Mouse (Mus musculus): Measurements from ENCODE around the gene Lrg1.
A peak's percentile ranks its signal among the peaks of the same experiment; 100 is the strongest.

Gene Lrg1

DNA sequence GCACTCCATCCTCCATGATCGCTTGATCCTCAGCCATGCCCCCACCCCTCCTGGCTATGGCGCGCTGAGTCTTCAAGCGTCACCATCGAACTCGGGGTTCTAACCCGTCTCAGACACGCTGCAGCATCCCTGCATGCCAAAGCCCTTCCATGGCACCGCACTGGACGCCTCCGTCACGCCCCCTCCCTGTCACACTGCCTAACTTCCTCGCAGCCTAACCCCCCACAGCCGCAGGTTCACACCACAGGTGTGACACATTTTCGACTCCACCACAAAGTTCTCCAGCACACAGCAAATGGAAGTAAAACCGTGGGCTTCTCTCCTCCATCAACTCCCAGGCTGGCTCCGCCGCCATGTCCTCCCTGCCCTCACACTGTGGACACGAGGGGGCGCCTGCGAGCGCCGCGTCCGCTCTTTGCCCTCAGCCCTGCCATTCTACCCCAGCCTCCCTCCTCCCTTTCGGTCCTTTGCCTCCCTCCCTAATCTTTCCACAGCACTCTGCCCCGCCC lies 12.7 kb upstream of the Lrg1 start:
- peak; percentile 43 for DNase-seq (ENCODE audit: low read depth, low spot score)

DNA sequence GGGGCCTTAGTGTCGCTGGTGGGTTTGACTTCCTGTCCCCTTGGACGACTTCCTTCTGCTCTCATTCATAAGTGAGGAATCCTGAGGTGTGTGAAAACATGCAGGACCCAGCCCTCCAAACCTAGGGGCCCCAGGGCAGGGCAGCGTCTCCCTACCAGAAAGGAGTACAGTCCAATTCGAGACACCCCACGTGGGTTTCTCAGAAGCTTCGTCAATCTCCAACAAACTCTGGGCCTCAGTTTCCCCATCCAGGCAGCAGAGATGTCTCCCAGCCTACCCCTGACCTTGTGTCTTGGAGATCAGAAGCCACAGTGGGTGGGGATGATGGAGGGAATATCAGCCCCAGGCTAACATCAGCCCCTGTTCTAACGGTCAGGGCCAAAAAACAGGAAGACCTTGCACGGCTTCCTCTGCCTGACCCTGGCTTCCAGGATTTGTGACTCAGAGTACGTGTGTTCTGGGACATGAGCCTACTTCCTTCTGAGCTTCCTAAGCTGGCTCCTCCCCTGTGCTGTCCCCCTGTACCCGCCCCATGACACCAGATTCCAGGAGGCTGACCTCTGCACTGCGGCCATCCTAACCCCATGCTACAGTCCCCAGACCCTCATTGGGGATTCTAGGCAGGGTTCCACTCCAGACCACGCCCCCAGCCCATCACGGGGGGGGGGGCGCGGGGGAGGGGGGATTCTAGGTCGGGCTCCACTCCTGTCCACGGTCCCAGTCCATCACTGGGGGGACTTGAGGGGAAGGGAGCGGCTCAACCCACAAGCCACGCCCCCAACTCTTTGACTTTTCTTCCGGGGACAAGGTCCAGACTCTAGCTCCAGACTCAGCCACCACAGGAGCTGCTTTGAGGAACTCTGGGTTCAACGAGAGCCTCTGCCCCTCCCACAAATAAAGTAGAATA lies 11.9 kb upstream of the Lrg1 start:
- no peak for DNase-seq (ENCODE audit: low read depth, low spot score)

- peak; percentile 50 for DNase-seq (ENCODE audit: low read depth, low spot score)
These were observed 10.9 kb upstream of the Lrg1 start for GRCm38 (mm10) chr17:56132661-56133060.

DNA sequence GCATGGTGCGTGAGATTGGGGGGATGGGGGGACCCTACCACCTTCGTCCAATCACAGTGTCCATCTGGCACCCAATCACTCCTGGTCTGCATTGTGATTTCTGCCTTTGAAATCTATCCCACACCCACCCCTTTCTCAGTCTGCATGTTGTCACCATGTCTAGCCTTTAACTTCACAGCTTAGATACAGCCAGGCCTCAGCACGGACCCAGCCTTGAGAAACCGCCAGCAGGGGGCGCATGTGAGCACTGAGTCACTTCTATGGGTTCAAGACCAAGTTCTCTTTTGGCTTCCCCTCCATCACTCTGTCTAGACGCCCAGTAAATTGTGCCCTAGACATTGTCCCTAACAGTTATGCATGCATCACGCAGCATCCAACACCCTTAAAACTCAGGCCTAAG lies 10.0 kb upstream of the Lrg1 start:
- peak; percentile 34 for DNase-seq (ENCODE audit: low read depth, low spot score)

DNA sequence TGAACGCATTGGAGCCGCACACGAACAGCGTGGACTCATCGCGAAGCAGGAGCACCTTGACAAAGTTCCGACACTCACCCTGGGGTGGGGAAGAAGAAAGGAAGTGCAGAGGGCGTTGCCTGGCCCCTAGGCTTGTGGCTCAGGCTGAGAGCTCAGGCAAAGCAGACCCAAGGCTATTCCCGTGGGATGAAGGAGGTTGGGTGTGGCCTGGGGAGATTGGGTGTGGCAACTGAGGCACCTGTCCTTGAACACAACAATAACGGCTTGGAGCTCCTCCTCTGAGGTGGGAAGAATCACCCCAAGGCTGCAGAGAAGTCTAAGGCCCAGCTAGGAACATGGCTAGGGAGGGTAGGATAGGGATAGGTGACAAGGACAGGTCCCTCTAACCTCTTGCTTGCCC lies 9.3 kb upstream of the Lrg1 start:
- no peak for DNase-seq (ENCODE audit: low read depth, low spot score)

DNA sequence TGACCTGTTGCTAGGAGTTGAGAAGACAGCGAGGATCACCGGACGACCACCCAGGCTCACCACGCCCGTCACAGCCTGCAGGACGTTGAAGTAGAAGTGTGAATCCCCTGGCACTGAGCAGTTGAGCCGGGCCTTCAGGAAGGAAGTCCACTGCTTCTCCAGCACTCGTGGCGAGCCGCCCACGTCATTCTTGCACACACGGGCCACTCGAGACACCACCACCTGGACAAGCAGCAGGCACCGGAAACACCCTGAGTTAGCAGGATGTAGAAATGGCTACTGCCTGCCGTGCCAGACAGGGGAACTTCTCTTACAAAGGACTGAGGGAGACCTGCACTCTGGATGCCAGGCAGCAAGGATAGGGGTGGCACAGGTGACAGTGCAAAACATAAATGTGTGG lies 6.4 kb upstream of the Lrg1 start:
- no peak for DNase-seq (ENCODE audit: low read depth, low spot score)

GRCm38 (mm10) chr17:56126175-56126574 lies 4.4 kb upstream of the Lrg1 start:
- no peak for DNase-seq (ENCODE audit: low read depth, low spot score)

- no peak for DNase-seq (ENCODE audit: low read depth, low spot score)
These were observed 3.5 kb upstream of the Lrg1 start for GRCm38 (mm10) chr17:56125276-56125630.

- peak; percentile 71 for DNase-seq (ENCODE audit: low read depth, low spot score)
These were observed 2.8 kb upstream of the Lrg1 start for GRCm38 (mm10) chr17:56124377-56125275.

DNA sequence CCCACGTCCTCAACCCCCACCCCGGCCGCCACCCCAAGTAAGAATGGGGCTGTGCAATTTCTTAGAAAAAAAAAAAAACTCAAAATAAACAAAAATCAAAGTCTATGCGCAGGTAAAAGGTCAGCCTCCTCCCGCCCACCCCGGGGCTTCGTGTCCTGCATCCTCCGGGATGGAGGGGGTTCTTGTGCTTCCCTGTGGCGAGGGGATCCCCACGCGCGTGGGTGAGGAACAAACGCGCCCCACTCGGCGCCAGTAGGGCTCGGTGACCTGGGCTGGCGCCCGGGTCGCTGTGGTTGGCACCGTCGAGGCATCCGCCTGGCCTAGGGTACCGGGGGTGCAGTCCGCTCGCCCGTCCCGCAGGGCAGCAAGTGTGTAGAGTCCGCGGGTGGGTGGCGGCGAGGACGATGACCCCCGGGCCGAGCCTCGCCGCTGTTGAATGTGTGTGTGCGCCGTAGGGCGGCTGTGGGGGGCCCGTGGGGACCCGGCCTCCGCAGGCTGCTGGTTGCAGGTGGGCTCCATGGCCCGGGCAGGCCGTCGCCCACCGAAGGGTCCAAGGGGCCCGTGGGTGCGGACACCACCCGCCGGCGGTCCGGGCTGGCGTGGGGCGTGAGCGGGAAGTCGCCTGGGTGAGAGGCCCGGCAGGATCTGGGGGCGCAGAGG lies 2.0 kb upstream of the Lrg1 start:
- no peak for DNase-seq (ENCODE audit: low read depth, low spot score)

DNA sequence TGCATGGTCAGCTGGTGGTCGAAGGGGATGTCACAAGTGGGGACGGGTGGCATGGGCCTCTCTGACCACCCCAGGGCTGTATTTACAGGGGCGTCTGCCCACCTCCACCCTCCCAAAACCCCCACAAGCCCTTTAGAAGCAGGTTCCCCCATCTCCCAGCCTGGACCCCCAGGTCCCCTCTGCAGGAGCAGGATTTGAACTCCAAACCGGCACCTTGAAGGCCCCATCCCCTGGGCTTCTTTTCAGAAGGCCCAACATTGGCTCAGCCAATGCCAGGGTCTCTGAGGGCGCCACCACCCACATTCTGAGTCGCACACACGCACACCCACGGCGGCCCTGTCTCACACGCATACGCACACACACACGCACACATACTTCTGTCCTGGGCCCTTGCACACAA lies 1.4 kb upstream of the Lrg1 start:
- no peak for DNase-seq (ENCODE audit: low read depth, low spot score)

GRCm38 (mm10) chr17:56119981-56120880 lies 1.6 kb downstream of the Lrg1 start:
- DNase-seq (ENCODE audit: low read depth, low spot score) = no peak

DNA sequence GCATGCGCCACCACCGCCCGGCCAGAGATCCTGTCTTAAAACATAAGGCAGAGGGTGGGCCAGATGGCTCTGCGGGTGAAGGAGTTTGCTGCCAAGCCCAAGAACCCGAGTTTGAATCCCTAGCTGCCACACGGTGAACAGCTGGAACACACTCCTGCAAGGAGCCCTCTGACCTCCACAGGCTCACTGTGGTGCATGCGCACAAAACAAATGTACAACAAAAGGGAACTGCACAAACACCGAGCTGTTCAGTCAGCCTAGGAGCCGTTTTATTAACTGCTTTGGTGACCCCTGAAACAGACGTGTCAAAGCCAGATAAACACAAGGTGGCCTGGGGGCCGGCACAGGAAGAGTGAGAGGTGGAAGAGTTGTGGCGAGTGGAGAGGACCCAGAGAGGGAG lies 2.4 kb downstream of the Lrg1 start:
- no peak for DNase-seq (ENCODE audit: low read depth, low spot score)

DNA sequence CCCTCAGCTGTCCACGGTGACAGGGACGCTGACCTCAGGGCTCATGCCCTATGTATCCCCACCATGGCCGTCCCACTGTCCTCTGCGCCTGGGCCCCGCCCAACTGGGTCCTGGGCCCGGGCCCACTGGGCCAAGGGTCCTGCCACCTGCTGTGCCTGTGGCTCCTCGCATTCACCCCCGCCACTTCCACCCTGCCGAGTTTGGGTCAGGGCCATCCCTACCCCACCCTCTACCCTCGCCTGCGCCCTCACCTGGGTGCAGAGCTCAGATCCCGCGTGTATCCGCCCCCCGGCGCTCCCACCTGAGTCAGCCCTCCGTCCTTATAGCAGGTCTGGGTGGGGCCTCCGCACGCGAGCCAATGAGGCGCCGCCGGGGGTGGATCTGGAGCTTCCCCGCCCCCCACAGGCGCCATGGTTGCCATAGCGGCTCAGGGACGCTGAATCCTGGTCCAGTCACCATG lies 4.5 kb downstream of the Lrg1 start, which contains the start of gene Plin5:
Gene Plin5 (minus strand): TSS at position 346 of the 460 bp plus-strand sequence.
- peak; percentile 26 for DNase-seq (ENCODE audit: low read depth, low spot score)

GRCm38 (mm10) chr17:56116193-56116592 lies 5.6 kb downstream of the Lrg1 start:
- no peak for DNase-seq (ENCODE audit: low read depth, low spot score)

DNA sequence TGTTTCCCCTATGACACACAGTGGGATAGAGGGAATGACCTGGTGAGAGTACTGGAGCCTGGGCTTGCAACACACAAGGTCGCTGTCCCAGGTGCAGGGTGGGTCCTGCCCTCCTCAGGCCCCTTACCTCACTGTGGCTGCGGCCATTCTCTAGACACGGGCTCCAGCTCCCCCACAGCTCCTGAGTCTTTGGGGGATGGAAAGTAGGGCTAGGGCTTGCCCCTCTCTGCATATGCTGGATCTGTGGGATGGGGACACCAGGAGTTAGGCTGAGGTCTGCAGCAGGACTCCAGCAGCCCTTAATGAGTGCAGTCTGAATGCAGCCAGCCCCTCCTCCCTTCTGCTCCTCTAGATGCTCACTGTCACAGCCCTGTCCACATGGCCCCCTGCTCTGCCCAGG lies 9.1 kb downstream of the Lrg1 start:
- no peak for DNase-seq (ENCODE audit: low read depth, low spot score)

DNA sequence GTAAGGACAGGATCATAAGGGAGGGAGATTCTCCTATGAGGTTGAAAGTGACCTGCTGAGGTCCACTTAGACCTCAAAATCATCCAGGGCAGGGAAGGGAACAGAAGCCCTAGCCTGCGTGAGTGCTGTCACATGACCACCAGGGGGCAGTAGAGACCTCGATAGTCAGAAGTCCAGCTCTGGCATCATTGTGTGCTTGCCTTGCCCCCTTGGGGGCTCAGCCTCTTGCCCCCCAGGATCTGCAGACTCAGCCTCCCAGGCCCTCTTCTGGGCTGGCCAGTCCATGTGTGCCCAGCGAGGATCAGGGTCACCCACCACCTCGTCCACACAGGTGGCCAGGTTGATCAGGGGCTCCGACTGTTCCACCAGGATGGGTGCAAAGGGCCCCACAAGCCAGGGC lies 9.9 kb downstream of the Lrg1 start:
- peak; percentile 77 for DNase-seq (ENCODE audit: low read depth, low spot score)

DNA sequence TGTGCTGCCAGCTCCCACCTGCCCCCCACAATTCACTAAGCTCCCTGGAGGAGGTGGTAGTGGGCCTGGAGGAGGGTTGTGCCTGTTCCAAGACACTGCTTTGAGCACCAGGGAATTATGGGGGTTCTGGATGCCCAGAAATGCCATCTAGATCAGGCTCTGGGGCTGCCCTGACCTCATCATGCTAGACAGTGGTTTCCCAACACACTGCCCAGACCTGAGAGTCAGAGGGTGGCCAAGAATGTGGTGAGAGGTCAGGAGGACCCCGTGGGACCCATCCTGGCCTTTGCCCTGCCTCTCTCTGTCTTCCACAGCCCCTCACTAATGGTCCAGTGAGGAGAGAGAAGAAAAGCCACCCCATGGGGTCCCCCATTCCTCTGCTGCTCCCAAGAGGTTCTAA lies 10.8 kb downstream of the Lrg1 start:
- no peak for DNase-seq (ENCODE audit: low read depth, low spot score)

- DNase-seq (ENCODE audit: low read depth, low spot score) = no peak
These were observed 11.2 kb downstream of the Lrg1 start for GRCm38 (mm10) chr17:56110571-56110970.

- no peak for DNase-seq (ENCODE audit: low read depth, low spot score)
These were observed 12.4 kb downstream of the Lrg1 start, which contains the start of gene Plin4 for GRCm38 (mm10) chr17:56109219-56110051. Plin4 (minus strand) TSS chr17:56109803.
